Mouse (Mus musculus) bone marrow, adult 2 months (tissue): ENCODE measurements at regions not wholly inside any gene's neighbourhood (a gene's known extent, or its start where the extent isn't known, plus 50 kb on each side); places are given as distances from the start of the nearest gene placed in this dataset.

ENCODE experiments used
- CTCF ChIP-seq: fragments of 200-500 bp; IDR thresholded peaks from 2 replicates; pipeline ENCODE4 v1.5.1; 2011; ENCODE audit warnings: low read length, control low read depth; ENCODE audit not compliant: control insufficient read depth, insufficient read depth
- POLR2A ChIP-seq: fragments of 200-500 bp; IDR thresholded peaks from 2 replicates; pipeline ENCODE4 v1.6.1; 2011; ENCODE audit warnings: low read depth, mild to moderate bottlenecking, control low read depth, low read length, borderline replicate concordance; ENCODE audit not compliant: control insufficient read depth

DNA sequence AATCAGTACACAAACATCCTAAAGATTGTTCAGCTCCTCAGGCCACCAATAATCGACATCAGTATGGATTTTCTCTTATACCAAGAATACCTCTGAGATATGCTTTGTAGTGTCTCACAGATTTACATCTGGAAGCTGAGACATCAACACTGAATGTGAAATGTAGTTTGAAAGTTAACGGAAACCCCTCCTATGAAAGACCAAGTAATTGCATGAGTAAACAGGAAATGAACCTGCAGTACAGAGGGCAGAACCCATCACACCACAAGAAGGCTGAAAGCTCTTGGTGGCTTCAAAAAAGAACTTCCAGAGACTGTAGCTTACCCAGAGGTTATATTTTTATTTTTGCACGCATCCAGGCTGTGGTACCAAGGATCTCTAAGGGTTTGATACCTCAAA, 63.1 kb upstream of the Fxr1 start:
- no peak for TF ChIP-seq POLR2A
- no peak for TF ChIP-seq CTCF
